Mouse (Mus musculus): ENCODE data around the gene Epha6. TPM values are rescaled to one million over a fixed set of nuclear protein-coding genes. Genes with fewer than 3 reads are reported as not detected.

The Epha6 gene
- total RNA-seq, 2 experiments from 2014 or later, result 0.06 TPM; not detected in 1

DNA sequence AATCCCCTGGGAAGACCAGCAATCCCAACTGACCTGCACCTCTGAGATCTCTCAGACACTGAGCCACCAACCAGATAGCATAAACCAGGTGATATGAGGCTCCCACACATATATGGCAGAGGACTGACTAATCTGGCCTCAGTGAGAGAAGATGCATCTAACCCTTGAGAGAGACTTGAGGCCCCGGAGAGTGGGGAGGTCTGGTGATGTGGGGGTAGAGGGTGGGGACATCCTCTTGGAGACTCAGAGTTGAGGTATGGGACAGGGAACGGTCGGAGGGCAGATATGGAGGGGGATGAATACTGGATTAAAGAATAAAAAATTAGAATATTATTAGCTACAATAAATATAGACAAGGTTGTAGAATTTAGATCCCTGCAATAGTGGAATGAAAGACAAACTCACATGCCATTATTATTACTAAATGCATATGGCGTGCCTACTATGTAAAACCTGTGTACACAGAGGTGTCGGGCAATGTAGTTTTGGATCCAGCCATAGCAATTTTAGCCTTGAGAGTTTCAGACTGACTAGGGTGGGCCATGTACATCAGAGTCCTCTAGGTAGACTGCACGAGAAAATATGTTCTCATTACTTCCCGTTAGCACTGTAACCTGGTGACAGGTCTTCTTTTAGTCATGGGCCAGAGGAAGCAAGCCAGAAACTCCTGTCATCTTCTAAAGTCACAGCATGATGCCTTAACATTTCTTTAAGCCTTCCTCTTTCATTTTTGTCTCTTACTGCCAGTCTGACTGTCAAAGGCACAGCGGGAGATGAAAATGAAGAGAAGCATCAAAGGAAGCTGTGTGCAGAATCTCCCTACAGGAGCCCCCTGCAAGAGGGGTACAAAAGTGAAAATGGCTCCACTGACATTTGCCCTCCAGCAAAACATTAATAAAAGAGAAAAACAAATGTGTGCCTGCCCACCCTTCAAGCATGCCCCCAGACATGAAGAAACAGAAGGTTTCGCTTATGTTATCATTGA lies 338.7 kb downstream of the Epha6 start:
- no peak for DNase-seq (ENCODE audit: low spot score)
- intact Hi-C loops (cut with DNase I), result no loop called here

- intact Hi-C loops (cut with DNase I), result no loop called here
- DNase-seq (ENCODE audit: low spot score), result no peak
These were observed 340.4 kb downstream of the Epha6 start for GRCm38 (mm10) chr16:60264719-60265508.

GRCm38 (mm10) chr16:60258151-60258635 lies 347.1 kb downstream of the Epha6 start:
- intact Hi-C loops (cut with DNase I), result no loop called here
- DNase-seq (ENCODE audit: low spot score), result no peak

DNA sequence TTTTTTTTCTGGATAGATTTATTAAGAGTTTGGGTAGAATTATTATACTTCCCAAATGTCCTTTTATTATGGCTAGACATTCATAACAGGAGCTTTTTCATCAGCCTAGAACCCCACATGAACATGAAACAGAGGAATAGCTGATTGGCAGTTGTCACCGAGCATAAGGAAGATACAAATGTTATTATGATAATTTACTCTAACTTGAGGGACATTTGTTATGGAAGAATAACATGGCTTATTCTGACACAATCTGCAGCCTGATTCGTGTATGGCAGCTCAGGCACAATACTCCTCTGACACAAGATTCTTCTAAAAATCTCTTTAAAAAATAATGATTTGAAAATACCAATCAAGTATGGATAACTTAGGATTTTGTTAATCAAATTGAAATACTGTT lies 347.7 kb downstream of the Epha6 start:
- intact Hi-C loops (cut with DNase I), result no loop called here
- DNase-seq (ENCODE audit: low spot score), result no peak

DNA sequence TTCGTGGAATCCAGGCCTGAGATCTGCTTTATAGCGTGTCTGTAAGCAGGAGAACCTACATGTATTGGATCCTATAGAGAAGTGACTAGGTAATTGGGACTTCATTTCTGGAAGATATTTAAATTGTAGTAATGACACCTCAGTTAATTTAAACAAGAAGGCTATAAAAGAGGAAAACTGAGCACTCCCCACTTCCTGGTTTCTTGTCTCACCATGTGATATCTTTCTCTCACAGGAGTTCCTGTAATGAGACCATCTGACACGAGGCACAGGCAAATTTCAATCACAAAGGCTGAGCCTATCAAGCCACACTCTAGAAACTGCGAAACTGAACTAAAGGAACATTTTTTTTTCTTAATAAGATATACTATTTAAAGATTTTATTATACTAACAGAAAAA lies 348.3 kb downstream of the Epha6 start:
- intact Hi-C loops (cut with DNase I), result no loop called here
- DNase-seq (ENCODE audit: low spot score), result no peak

DNA sequence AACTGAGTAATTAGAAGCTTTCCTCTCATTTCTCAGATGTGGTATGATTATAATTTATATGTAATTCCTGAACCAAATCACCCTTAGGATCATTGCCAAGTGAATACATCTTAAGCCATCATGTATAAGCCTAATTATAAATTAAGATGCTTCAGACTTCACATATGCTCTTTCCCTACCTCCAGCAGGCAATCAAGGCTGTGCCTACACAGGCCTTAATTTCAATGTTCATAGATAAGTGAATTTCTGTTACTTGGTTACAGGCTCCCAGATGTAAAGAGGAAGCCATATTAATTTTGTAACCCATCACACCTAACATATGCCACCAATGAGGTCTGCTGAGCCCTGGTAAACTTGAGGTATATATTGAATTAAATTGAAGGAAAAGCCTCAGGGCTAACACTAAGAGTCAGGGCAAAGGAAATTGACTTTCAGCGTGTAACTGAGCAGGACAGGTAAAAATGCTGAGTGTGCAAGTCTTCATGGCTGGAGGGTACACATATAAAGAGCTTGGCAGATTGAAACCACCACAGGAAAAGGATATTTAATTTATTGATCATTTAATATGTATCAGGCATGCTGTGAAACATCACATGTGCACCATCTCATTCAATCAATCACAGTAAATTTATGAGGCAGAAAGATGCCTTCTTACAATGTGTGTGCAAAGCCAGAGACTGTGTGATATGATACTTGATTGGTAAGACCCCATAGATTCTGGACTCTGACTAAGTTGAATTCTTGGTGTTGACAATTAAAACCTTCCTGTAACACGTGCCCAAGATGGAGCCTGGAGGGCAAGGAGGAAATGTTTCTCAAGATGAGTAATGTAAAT lies 365.8 kb downstream of the Epha6 start:
- intact Hi-C loops (cut with DNase I), result no loop called here
- no peak for DNase-seq (ENCODE audit: low spot score)

- intact Hi-C loops (cut with DNase I), result no loop called here
- DNase-seq (ENCODE audit: low spot score), result no peak
These were observed 371.2 kb downstream of the Epha6 start for GRCm38 (mm10) chr16:60233985-60234766.

- no peak for DNase-seq (ENCODE audit: low spot score)
These were observed 372.3 kb downstream of the Epha6 start for GRCm38 (mm10) chr16:60232982-60233381.

GRCm38 (mm10) chr16:60209151-60209550 lies 396.2 kb downstream of the Epha6 start:
- intact Hi-C loops (cut with DNase I), result no loop called here
- DNase-seq (ENCODE audit: low spot score), result no peak

More at GRCm38 (mm10) chr16:60232982-60233381, 372.3 kb downstream of the Epha6 start:
- intact Hi-C loops (cut with DNase I), result no loop called here

DNA sequence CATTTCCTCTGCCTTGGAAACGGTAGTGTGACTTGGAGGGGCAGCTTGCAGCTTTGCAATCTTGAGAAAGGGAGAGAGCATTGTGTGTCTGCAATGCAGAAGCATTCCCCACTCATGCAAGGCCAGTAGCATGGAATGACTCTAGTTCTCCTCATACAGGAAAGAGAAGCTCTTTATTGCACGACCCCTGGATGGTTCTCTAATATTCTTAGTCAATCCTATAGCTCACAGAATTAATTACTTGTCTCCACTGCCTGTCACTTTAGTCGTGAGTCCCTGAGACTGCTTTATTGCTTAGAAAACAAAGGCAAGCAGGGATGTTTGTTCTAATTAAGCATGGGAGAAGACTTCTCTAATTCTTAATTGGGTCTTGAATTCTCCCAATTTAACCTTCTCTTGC lies 429.8 kb downstream of the Epha6 start:
- intact Hi-C loops (cut with DNase I), result no loop called here
- DNase-seq (ENCODE audit: low spot score), result no peak

DNA sequence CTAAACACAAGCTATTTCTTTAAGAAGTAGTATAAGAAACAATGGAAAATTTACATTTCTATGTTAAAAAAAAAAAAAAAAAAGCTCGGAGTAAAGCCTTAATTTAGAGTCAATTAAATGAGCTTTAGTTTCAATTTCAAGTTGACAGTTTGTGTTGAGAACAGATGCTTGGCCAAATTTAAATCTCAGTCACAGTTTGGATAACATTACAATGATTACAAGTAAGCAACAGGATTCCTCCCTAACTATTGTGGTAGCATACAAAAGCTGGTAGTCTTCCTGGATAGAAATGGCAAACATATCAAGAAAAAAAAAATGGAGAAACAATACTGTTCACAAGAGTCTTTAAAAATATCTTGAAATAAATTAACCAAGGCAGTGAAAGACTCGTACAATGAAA lies 452.9 kb downstream of the Epha6 start:
- intact Hi-C loops (cut with DNase I), result no loop called here
- no peak for DNase-seq (ENCODE audit: low spot score)

- intact Hi-C loops (cut with DNase I), result no loop called here
- no peak for DNase-seq (ENCODE audit: low spot score)
These were observed 461.0 kb downstream of the Epha6 start for GRCm38 (mm10) chr16:60144370-60144769.

DNA sequence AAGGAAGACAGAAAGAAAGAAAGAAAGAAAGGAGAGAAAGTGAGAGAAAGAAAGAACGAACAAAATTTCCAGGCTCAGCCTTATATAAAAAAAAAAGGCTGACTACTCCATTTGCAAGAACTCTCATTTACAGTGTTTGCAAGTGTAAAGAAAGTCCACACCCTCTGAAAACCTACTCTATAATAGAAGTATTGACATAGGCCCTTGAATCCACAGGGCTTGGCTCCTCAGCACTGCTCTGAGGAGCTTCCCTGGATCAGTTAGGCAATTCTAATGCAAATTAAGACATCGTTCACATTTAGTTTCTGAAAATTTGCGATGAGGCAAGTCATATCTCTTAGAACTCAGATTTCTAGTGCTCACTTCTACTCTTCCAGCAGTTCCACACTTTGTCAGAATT lies 483.9 kb downstream of the Epha6 start:
- DNase-seq (ENCODE audit: low spot score), result no peak

GRCm38 (mm10) chr16:60102210-60102609 lies 503.1 kb downstream of the Epha6 start:
- intact Hi-C loops (cut with DNase I), result no loop called here
- no peak for DNase-seq (ENCODE audit: low spot score)

More for the DNA sequence above, 483.9 kb downstream of the Epha6 start:
- intact Hi-C loops (cut with DNase I), result no loop called here

- intact Hi-C loops (cut with DNase I), result no loop called here
- no peak for DNase-seq (ENCODE audit: low spot score)
These were observed 510.0 kb downstream of the Epha6 start for GRCm38 (mm10) chr16:60095333-60095732.

- intact Hi-C loops (cut with DNase I), result no loop called here
- DNase-seq (ENCODE audit: low spot score), result no peak
These were observed 518.4 kb downstream of the Epha6 start for GRCm38 (mm10) chr16:60086976-60087375.

GRCm38 (mm10) chr16:60070457-60071112 lies 534.7 kb downstream of the Epha6 start:
- intact Hi-C loops (cut with DNase I), result no loop called here
- DNase-seq (ENCODE audit: low spot score), result no peak

- intact Hi-C loops (cut with DNase I), result no loop called here
- no peak for DNase-seq (ENCODE audit: low spot score)
These were observed 561.5 kb downstream of the Epha6 start for GRCm38 (mm10) chr16:60043809-60044208.

GRCm38 (mm10) chr16:60028381-60028780 lies 577.0 kb downstream of the Epha6 start:
- intact Hi-C loops (cut with DNase I), result no loop called here
- DNase-seq (ENCODE audit: low spot score), result no peak
